Mouse (Mus musculus) MEL (cell line): ENCODE measurements around the gene Pabpc1l.

Experiments used
- CTCF ChIP-seq, 3 experiments: IDR thresholded peaks in 2 of 3; conservative IDR thresholded peaks in 1 of 3; 2 replicates each; pipeline ENCODE4 v1.5.1; 2011 to 2012; ENCODE audit warnings: low read length in 3 of 3, low read depth in 2 of 3, mild to moderate bottlenecking in 2 of 3, improper control_type of control experiment in 1 of 3, inconsistent platforms in 1 of 3, mixed read lengths in 1 of 3, moderate library complexity in 1 of 3; ENCODE audit not compliant: control insufficient read depth in 1 of 3, insufficient read depth in 1 of 3, poor library complexity in 1 of 3, severe bottlenecking in 1 of 3
- EP300 ChIP-seq, 2 experiments: IDR thresholded peaks; 2 replicates each; pipeline ENCODE4 v1.6.1; 2011; ENCODE audit warnings: improper control_type of control experiment in 2 of 2, low read length in 2 of 2, low read depth in 1 of 2, mild to moderate bottlenecking in 1 of 2
- GABPA ChIP-seq: IDR thresholded peaks from 2 replicates; pipeline ENCODE4 v1.6.1; 2012; ENCODE audit warnings: low read depth, mild to moderate bottlenecking, inconsistent platforms, low read length, improper control_type of control experiment, moderate library complexity
- JUND ChIP-seq: IDR thresholded peaks from 2 replicates; pipeline ENCODE4 v1.6.1; 2011; ENCODE audit warnings: low read depth, mild to moderate bottlenecking, improper control_type of control experiment, low read length
- MXI1 ChIP-seq: IDR thresholded peaks from 2 replicates; pipeline ENCODE4 v1.6.1; 2011; ENCODE audit warnings: mild to moderate bottlenecking, low read depth, low read length, improper control_type of control experiment
- MYB ChIP-seq: IDR thresholded peaks from 2 replicates; pipeline ENCODE4 v1.6.1; 2011; ENCODE audit warnings: mild to moderate bottlenecking, low read depth, low read length, improper control_type of control experiment
- NELFE ChIP-seq: IDR thresholded peaks from 2 replicates; pipeline ENCODE4 v1.6.1; 2011; ENCODE audit warnings: low read depth, low read length, improper control_type of control experiment
- POLR2A ChIP-seq, 2 experiments: IDR thresholded peaks; 2 replicates each; pipeline ENCODE4 v1.6.1; 2011 to 2012; ENCODE audit warnings: low read length in 2 of 2, mild to moderate bottlenecking in 2 of 2, control low read depth in 1 of 2, improper control_type of control experiment in 1 of 2, low read depth in 1 of 2, moderate library complexity in 1 of 2; ENCODE audit not compliant: control insufficient read depth in 1 of 2, insufficient read depth in 1 of 2, poor library complexity in 1 of 2
- RAD21 ChIP-seq: IDR thresholded peaks from 2 replicates; pipeline ENCODE4 v1.6.1; 2011; ENCODE audit warnings: mild to moderate bottlenecking, low read depth, low read length, improper control_type of control experiment
- RCOR1 ChIP-seq: IDR thresholded peaks from 2 replicates; pipeline ENCODE4 v1.6.1; 2012; ENCODE audit warnings: low read depth, mild to moderate bottlenecking, inconsistent platforms, low read length, improper control_type of control experiment
- ZC3H11A ChIP-seq: IDR thresholded peaks from 2 replicates; pipeline ENCODE4 v1.6.1; 2012; ENCODE audit warnings: low read depth, mild to moderate bottlenecking, inconsistent platforms, low read length, improper control_type of control experiment
- ZMIZ1 ChIP-seq: IDR thresholded peaks from 2 replicates; pipeline ENCODE4 v1.6.1; 2012; ENCODE audit warnings: low read depth, mild to moderate bottlenecking, inconsistent platforms, low read length, improper control_type of control experiment, moderate library complexity

- TF ChIP-seq CTCF (IDR thresholded peaks at IDR 0.05 in 2 of 3, conservative IDR thresholded peaks at IDR 0.05 in 1 of 3; ENCODE audit: control insufficient read depth in 1 of 3, insufficient read depth in 1 of 3, low read depth in 2 of 3, low read length in 3 of 3, poor library complexity in 1 of 3, severe bottlenecking in 1 of 3) (no peak), POLR2A (IDR thresholded peaks at IDR 0.05; ENCODE audit: control insufficient read depth in 1 of 2, insufficient read depth in 1 of 2, low read depth in 1 of 2, low read length in 2 of 2, poor library complexity in 1 of 2) (no peak), RCOR1 (no peak), MXI1 (no peak), JUND (no peak), ZMIZ1 (no peak), NELFE (no peak), MYB (no peak), GABPA (no peak), ZC3H11A (no peak), RAD21 (no peak), EP300 (IDR thresholded peaks at IDR 0.05; ENCODE audit: low read depth in 1 of 2, low read length in 2 of 2) (no peak)
Observed at GRCm38 (mm10) chr2:164094152-164094551, 68.9 kb downstream of the Pabpc1l start.
